Mouse (Mus musculus) limb, embryonic 10.5 days (tissue): Measurements from ENCODE around the gene Card11. TPM values are rescaled to one million over a fixed set of nuclear protein-coding genes. Genes with fewer than 3 reads are reported as not detected.

Experiments used
- DNase-seq: peaks from one replicate; pipeline ENCODE4 v3.0.0-alpha.2; 2017; ENCODE audit warnings: low spot score
- H3K27ac ChIP-seq: fragments of 300-500 bp; sonication (generic); 2 replicates; pipeline ENCODE4 v1.5.1; 2016; ENCODE audit warnings: mild to moderate bottlenecking
- H3K27me3 ChIP-seq: fragments of 300-500 bp; sonication (generic); 2 replicates; pipeline ENCODE4 v1.6.1; 2016; ENCODE audit warnings: low read depth, mild to moderate bottlenecking; ENCODE audit not compliant: poor library complexity, severe bottlenecking
- H3K36me3 ChIP-seq: fragments of 300-500 bp; sonication (generic); 2 replicates; pipeline ENCODE4 v1.6.1; 2016; ENCODE audit warnings: mild to moderate bottlenecking, moderate library complexity
- H3K4me1 ChIP-seq: fragments of 300-500 bp; sonication (generic); 2 replicates; pipeline ENCODE4 v1.6.1; 2016
- H3K4me3 ChIP-seq: fragments of 300-500 bp; sonication (generic); 2 replicates; pipeline ENCODE4 v1.5.1; 2016; ENCODE audit warnings: mild to moderate bottlenecking, moderate library complexity
- H3K9me3 ChIP-seq: fragments of 300-500 bp; sonication (generic); replicated peaks from 2 replicates; pipeline ENCODE4 v1.6.1; 2016; ENCODE audit warnings: mild to moderate bottlenecking
- WGBS: fragments of 180-500 bp; shearing (Covaris S2); methylation state at CpG from one replicate; pipeline ENCODE4 v1.1.7; 2016; 5-methylcytosine and 5-hydroxymethylcytosine counted together
- polyA plus RNA-seq: library from polyadenylated mRNA; unstranded; fragments of >200 nt; fragmentation: Nextera tagmentation; extraction: Ambion mirVana; gene quantifications from 2 replicates; pipeline ENCODE4 v1.2.1, GENCODE M21; 2016

Gene Card11
- polyA plus RNA-seq, 1 experiment from 2014 or later = 0.49 TPM

- 85% methylated on average over 2 of the region's 2 CpGs for WGBS
- Histone ChIP-seq H3K27ac (no peak overlapping the region), H3K4me3 (no peak overlapping the region), H3K4me1 (peaks cover 19% of the 10 kb centered on the region), H3K36me3 (no peaks in the 10 kb centered on the region), H3K27me3 (no peaks in the 10 kb centered on the region), H3K9me3 (no peaks in the 10 kb centered on the region; the same call in 1 of the 2 replicates)
- DNase-seq = no peak
Measured at GRCm38 (mm10) chr5:141017927-141018700, 17.7 kb upstream of the Card11 start.

GRCm38 (mm10) chr5:141016082-141016481 is 15.7 kb upstream of the Card11 start:
- Histone ChIP-seq H3K9me3 (no peaks in the 10 kb centered on the region; the same call in 1 of the 2 replicates), H3K27me3 (no peaks in the 10 kb centered on the region), H3K27ac (no peak overlapping the region), H3K36me3 (no peaks in the 10 kb centered on the region), H3K4me3 (no peak overlapping the region), H3K4me1 (peaks cover 27% of the 10 kb centered on the region)
- no peak for DNase-seq
- 63% methylated on average over 1 of the region's 1 CpGs for WGBS

- Histone ChIP-seq H3K9me3 (no peaks in the 10 kb centered on the region), H3K27me3 (no peaks in the 10 kb centered on the region), H3K4me1 (peaks cover 27% of the 10 kb centered on the region), H3K36me3 (no peaks in the 10 kb centered on the region), H3K27ac (peak overlapping the region; percentile 66), H3K4me3 (no peak overlapping the region)
- 91% methylated on average over 6 of the region's 6 CpGs for WGBS
- DNase-seq = no peak
Measured at GRCm38 (mm10) chr5:141014216-141014615, 13.8 kb upstream of the Card11 start.

- no peaks in the 10 kb centered on the region for H3K27me3 ChIP-seq
- H3K4me1 ChIP-seq = peaks cover 27% of the 10 kb centered on the region
- DNase-seq = peak; percentile 51
- H3K36me3 ChIP-seq = no peaks in the 10 kb centered on the region
- 59% methylated on average over 9 of the region's 9 CpGs for WGBS
- H3K27ac ChIP-seq = peak overlapping the region; percentile 66
- H3K9me3 ChIP-seq = no peaks in the 10 kb centered on the region
- H3K4me3 ChIP-seq = peak overlapping the region; percentile 10; the same call in 1 of the 2 replicates
Measured at GRCm38 (mm10) chr5:141013465-141013864, 13.1 kb upstream of the Card11 start.

GRCm38 (mm10) chr5:141005491-141005890 is 5.1 kb upstream of the Card11 start:
- Histone ChIP-seq H3K4me3 (no peak overlapping the region), H3K36me3 (no peaks in the 10 kb centered on the region), H3K9me3 (no peaks in the 10 kb centered on the region), H3K27me3 (no peaks in the 10 kb centered on the region), H3K4me1 (peaks cover 3% of the 10 kb centered on the region), H3K27ac (no peak overlapping the region)
- WGBS = 68% methylated on average over 5 of the region's 5 CpGs
- DNase-seq = no peak

GRCm38 (mm10) chr5:141004078-141004763 is 3.8 kb upstream of the Card11 start:
- Histone ChIP-seq H3K4me3 (no peak overlapping the region), H3K4me1 (peaks cover 12% of the 10 kb centered on the region), H3K36me3 (no peaks in the 10 kb centered on the region), H3K27ac (no peak overlapping the region), H3K9me3 (no peaks in the 10 kb centered on the region), H3K27me3 (no peaks in the 10 kb centered on the region)
- no peak for DNase-seq
- WGBS = 87% methylated on average over 3 of the region's 3 CpGs

- H3K36me3 ChIP-seq = no peaks in the 10 kb centered on the region
- no peak overlapping the region for H3K27ac ChIP-seq
- DNase-seq = no peak
- no peak overlapping the region for H3K4me3 ChIP-seq
- WGBS = 90% methylated on average over 7 of the region's 7 CpGs
- no peaks in the 10 kb centered on the region for H3K27me3 ChIP-seq
- no peaks in the 10 kb centered on the region for H3K9me3 ChIP-seq
- peaks cover 12% of the 10 kb centered on the region for H3K4me1 ChIP-seq
Measured at GRCm38 (mm10) chr5:140999178-140999672, 1.2 kb downstream of the Card11 start.

- DNase-seq = no peak
- no peaks in the 10 kb centered on the region for H3K9me3 ChIP-seq
- H3K4me1 ChIP-seq = peaks cover 16% of the 10 kb centered on the region
- no peak overlapping the region for H3K27ac ChIP-seq
- H3K4me3 ChIP-seq = no peak overlapping the region
- H3K27me3 ChIP-seq = no peaks in the 10 kb centered on the region
- H3K36me3 ChIP-seq = no peaks in the 10 kb centered on the region
- WGBS = 81% methylated on average over 4 of the region's 4 CpGs
Measured at GRCm38 (mm10) chr5:140997767-140998166, 2.6 kb downstream of the Card11 start.

- Histone ChIP-seq H3K27me3 (no peaks in the 10 kb centered on the region), H3K27ac (no peak overlapping the region), H3K9me3 (no peaks in the 10 kb centered on the region), H3K4me1 (0 out of 2 replicates have a peak, but pooled peaks cover 10% of the 10 kb centered on the region), H3K4me3 (no peak overlapping the region), H3K36me3 (no peaks in the 10 kb centered on the region)
- WGBS = 79% methylated on average over 11 of the region's 11 CpGs
- DNase-seq = no peak
Measured at GRCm38 (mm10) chr5:140992093-140993070, 8.0 kb downstream of the Card11 start.

- Histone ChIP-seq H3K36me3 (no peaks in the 10 kb centered on the region), H3K4me1 (peaks cover 15% of the 10 kb centered on the region), H3K9me3 (no peaks in the 10 kb centered on the region), H3K4me3 (no peak overlapping the region), H3K27me3 (no peaks in the 10 kb centered on the region), H3K27ac (no peak overlapping the region)
- no peak for DNase-seq
- WGBS = 91% methylated on average over 9 of the region's 9 CpGs
Measured at GRCm38 (mm10) chr5:140985311-140986050, 14.9 kb downstream of the Card11 start.

- Histone ChIP-seq H3K4me3 (no peak overlapping the region), H3K27me3 (no peaks in the 10 kb centered on the region), H3K36me3 (no peaks in the 10 kb centered on the region), H3K9me3 (0 out of 2 replicates have a peak, but pooled peaks cover 5% of the 10 kb centered on the region), H3K4me1 (peaks cover 15% of the 10 kb centered on the region), H3K27ac (peak overlapping the region; percentile 5; the same call in 1 of the 2 replicates)
- 17% methylated on average over 6 of the region's 6 CpGs for WGBS
- peak; percentile 36 for DNase-seq
Measured at GRCm38 (mm10) chr5:140981370-140981805, 19.0 kb downstream of the Card11 start.

- no peaks in the 10 kb centered on the region for H3K36me3 ChIP-seq
- peaks cover 15% of the 10 kb centered on the region for H3K4me1 ChIP-seq
- DNase-seq = no peak
- H3K4me3 ChIP-seq = no peak overlapping the region
- no peaks in the 10 kb centered on the region for H3K27me3 ChIP-seq
- H3K9me3 ChIP-seq = 0 out of 2 replicates have a peak, but pooled peaks cover 5% of the 10 kb centered on the region
- 69% methylated on average over 5 of the region's 5 CpGs for WGBS
- no peak overlapping the region for H3K27ac ChIP-seq
Measured at GRCm38 (mm10) chr5:140980783-140981182, 19.6 kb downstream of the Card11 start.
